24 mouse cellular contexts compared by ENCODE assay signal in the genomic region with DNA sequence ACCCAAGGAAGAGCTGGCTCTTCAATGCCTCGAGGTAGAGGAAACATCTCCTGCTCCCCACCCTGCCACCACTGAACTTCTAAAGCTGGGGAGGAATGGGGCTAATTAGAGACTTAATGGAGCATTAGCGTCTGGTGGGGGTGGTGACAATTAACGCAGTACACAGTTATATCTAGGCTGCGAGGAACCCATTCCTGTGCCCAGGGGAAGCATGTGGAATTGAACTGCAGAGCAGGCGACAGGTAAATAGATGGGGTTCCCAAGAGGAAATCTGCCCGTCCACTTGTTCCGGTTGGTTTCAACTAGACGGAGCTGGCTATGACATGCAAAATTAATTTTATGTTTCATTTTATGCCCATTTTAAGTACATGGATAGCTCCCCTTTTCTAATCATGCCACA.
"Had no signal": no experiment of that assay in that cellular context is flagged by ENCODE, and none has a peak within 500 bp of the region (broad histone marks: within the 10 kb centered on the region; RNA-seq: fewer than 3 reads in every experiment).

No protein-coding gene starts in this region.

- H3K27me3 ChIP-seq: embryonic facial prominence, embryonic 12.5 days; embryonic facial prominence, embryonic 15.5 days; forebrain, embryonic 12.5 days; forebrain, embryonic 13.5 days; forebrain, embryonic 15.5 days had no signal

- H3K9me3 ChIP-seq: embryonic facial prominence, embryonic 10.5 days; embryonic facial prominence, embryonic 12.5 days; embryonic facial prominence, embryonic 13.5 days; embryonic facial prominence, embryonic 15.5 days; forebrain, embryonic 10.5 days; forebrain, embryonic 12.5 days; forebrain, embryonic 13.5 days; forebrain, embryonic 15.5 days had no signal

- DNase-seq: cerebellum, adult 18-20 months; cerebellum, adult 8-10 months; cerebellum, adult 9-11 months; embryo, embryonic 11 days; forebrain, postnatal 0 days; gastrocnemius, adult 2 months; gastrocnemius, postnatal 10 days; gastrocnemius, postnatal 14 days; gastrocnemius, postnatal 25 days; gastrocnemius, postnatal 36 days; heart, adult 11 months; heart, adult 18-20 months; heart, adult 2 months had no signal

- ATAC-seq: forebrain, embryonic 13.5 days; forebrain, embryonic 14.5 days; forebrain, embryonic 15.5 days; forebrain, embryonic 16.5 days; forebrain, postnatal 0 days had no signal

- H3K4me3 ChIP-seq: embryonic facial prominence, embryonic 10.5 days; embryonic facial prominence, embryonic 12.5 days; embryonic facial prominence, embryonic 13.5 days; embryonic facial prominence, embryonic 15.5 days; erythroblast, embryonic 14.5 days; forebrain, embryonic 10.5 days; forebrain, embryonic 12.5 days; forebrain, embryonic 13.5 days; forebrain, embryonic 15.5 days; gastrocnemius, adult 2 months; heart, adult 2 months had no signal

- H3K4me1 ChIP-seq: embryonic facial prominence, embryonic 15.5 days; forebrain, embryonic 13.5 days; forebrain, embryonic 15.5 days had no signal

- H3K4me2 ChIP-seq: embryonic facial prominence, embryonic 12.5 days; embryonic facial prominence, embryonic 13.5 days; embryonic facial prominence, embryonic 15.5 days; forebrain, embryonic 12.5 days; forebrain, embryonic 13.5 days; forebrain, embryonic 15.5 days had no signal

- H3K27ac ChIP-seq: embryonic facial prominence, embryonic 10.5 days; embryonic facial prominence, embryonic 12.5 days; embryonic facial prominence, embryonic 13.5 days; embryonic facial prominence, embryonic 15.5 days; forebrain, embryonic 10.5 days; forebrain, embryonic 12.5 days; forebrain, embryonic 13.5 days; forebrain, embryonic 15.5 days; gastrocnemius, adult 2 months; heart, adult 2 months had no signal

- H3K36me3 ChIP-seq: embryonic facial prominence, embryonic 10.5 days; embryonic facial prominence, embryonic 12.5 days; embryonic facial prominence, embryonic 13.5 days; embryonic facial prominence, embryonic 15.5 days; forebrain, embryonic 10.5 days; forebrain, embryonic 12.5 days; forebrain, embryonic 15.5 days had no signal

- H3K9ac ChIP-seq: embryonic facial prominence, embryonic 12.5 days; embryonic facial prominence, embryonic 13.5 days; embryonic facial prominence, embryonic 15.5 days; forebrain, embryonic 12.5 days; forebrain, embryonic 13.5 days; forebrain, embryonic 15.5 days; forebrain, postnatal 0 days had no signal
